Mouse (Mus musculus) urinary bladder, postnatal 4 days (tissue): ENCODE data around the gene Lipc.

Source experiments
- DNase-seq, 2 experiments: peaks; one replicate each; pipeline ENCODE4 v3.0.0; 2021 to 2022; ENCODE audit warnings: low spot score in 2 of 2

Lipc gene

DNA sequence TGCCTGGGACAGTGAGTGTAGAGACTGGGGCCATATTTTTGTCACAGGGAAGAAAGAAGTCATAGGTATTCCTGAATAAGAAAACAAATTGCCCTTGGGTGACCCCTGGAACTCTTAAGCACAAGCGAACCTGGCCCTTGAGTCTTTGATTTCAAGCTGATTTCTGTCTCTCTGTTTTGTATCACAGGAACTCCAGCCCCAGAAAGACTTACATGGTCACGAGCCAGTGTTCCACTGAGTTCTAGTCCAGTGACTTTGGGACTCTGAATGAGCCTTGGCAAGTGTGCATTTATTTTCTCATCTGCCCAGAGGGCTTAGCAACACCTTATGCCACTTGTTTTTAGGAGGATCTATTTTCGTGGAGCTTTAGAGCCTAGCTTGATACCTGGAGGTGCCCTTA, 5.7 kb upstream of the Lipc start:
- DNase-seq, result no peak

GRCm38 (mm10) chr9:70954226-70954625, 2.2 kb upstream of the Lipc start:
- no peak for DNase-seq

GRCm38 (mm10) chr9:70949336-70949735, 2.7 kb downstream of the Lipc start:
- DNase-seq, result no peak

GRCm38 (mm10) chr9:70947312-70947711, 4.7 kb downstream of the Lipc start:
- no peak for DNase-seq

DNA sequence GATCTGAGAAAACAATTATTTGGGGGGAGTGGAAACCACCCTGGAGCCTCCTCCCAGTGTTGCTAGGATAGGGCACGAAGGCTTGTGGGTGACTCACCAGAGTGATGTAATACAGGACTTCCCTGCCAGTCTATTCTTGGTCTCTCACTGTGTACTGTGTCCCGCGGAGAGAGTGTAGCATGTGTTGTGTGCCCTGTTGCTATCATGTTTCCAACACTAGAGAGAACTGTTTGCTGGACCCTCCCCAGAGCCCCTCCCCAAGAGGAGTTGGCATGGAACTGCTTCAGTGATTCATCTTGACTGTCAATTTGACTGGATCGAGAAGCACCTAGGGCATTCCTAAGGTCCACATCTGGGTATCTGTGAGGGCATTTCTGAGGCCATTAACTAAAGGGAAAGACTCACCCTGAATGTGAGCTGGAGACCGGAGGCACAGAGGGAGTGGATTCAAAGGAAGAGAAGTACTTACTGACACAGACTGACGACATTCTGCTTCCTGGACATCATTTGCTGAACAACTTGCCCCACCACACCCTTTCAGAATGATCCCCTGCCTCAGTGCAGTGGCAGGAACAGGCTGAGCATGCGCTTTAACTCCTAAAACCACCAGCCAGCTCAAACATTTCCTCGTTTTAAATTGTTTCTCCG, 9.2 kb downstream of the Lipc start:
- DNase-seq, result no peak

DNA sequence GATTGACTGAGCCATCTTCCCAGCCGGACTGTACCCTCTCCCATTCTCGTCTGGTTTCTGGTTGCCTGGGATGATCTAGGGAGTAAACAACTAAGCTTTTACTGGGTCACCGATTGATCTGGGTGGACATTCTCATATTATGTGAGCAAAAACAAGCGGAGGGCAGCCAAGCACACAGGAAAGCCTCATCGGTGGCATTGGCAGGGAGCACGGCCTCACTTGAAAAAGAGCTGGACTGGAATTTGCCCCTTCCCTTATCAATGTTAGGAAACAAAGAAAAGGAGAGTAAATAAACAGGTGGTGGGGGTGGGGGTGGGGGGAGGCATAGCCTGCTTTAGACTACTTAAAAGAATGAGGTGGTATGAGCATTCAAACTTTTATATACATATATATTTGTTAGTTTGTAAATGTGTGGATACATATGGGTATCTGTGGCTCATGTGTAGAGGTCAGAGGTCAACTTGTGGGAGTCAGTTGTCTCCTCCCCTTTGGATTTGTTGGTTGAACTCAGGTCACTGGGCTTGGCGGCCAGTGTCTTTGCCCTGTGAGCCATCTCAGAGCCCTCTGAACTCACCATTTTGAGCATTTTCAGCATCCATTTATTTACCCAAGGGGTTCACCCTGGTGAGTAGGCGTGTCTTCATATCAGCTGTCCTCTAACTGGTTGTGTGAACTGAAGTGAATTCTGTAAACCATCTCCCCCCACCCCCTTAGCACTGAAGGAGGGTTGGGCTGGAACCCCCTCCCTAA, 12.1 kb downstream of the Lipc start:
- no peak for DNase-seq

- DNase-seq, result no peak
These were observed 13.2 kb downstream of the Lipc start for GRCm38 (mm10) chr9:70938850-70939249.

DNA sequence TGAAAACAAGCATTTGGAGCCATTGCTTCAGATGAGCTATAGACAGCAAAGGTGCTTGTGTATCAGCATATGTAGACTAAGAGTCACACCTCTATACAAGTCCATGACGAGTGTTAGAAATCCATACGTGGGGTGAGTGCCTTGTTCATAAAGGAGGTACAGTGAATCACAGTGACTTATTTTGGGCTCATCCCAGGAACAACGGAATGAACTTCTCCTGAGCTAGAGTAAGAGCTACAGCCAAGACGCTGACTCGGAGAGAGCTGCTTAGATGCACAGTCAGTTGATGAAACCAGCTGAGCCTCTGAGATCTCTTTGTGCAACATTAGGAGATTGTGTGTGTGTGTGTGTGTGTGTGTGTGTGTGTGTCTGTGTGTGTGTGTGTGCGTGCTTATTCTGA, 13.9 kb downstream of the Lipc start:
- DNase-seq, result no peak

GRCm38 (mm10) chr9:70934587-70935295, 17.3 kb downstream of the Lipc start:
- DNase-seq, result no peak

DNA sequence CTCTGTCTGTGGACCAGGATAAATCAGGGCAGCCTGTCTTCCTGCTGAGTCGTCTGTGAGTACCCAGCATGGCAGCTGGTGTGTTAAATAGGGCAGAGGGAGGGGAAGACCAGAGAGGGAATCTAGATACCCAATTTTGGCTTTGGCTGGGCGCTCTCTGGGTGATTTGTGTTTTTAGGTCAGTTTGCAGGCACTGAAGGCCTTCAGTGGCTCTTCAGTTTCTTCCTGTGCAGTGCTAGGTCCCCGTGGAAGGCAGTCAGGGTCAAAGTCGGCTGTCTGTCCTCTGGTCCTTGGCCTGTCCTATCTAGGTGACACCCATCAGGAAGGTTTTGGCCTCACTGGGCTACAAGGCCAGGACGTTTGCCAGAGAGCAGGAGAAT, 21.4 kb downstream of the Lipc start:
- no peak for DNase-seq

DNA sequence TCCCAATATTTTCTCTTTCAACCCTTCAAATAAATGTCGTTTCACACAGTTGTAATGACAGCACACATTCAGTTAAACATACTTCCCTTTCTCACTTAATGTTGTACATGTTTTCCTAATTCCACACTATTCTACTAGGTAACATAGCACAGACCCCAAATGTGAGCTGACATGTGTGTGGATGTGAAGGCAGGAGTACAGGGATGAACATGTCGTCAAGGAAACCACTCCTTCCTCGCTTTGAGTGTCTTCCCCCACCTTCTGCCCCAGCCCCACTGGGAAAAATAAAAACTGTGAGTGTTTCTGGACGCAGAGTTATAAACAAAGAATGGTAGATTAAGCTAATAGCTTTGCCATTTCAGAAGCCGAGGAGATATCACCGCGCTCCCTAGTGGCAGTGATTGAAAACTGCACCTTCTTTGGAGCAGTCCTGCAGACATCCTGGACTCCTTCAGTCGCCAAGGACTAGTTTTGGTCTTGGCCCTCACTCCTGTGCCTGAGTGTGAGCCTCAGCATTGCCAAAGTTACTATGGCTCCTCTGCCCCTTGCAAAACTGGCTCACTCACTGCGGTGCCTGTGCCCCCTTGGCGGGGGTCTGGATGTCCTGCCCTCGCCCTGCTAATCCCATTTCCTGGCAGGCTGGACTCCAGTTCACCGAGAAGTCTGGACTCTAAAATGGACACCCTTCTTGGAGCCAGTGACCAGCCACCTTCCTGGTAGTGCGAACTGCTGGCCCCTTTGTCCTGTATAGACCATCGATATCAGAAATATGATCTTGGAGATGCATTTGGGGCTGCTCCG, 22.0 kb downstream of the Lipc start:
- DNase-seq, result peak in 1 of 2 experiments; percentile 26

DNA sequence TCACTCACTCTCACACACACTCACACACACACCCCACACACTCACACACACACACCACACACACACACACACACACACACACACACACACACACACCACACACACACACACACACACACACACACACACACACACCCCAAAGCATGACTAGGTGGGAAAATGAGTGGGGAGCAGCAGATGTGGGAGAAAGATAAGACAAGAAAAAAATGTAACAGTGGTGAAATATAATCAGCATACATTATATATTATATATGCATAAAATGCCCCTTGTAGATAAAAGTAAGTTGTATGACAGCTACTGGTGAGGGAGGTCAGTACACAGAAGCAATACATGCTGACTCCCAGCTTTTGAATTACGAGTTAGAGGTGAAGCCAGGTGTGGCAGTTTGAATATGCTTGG, 23.6 kb downstream of the Lipc start:
- no peak for DNase-seq

DNA sequence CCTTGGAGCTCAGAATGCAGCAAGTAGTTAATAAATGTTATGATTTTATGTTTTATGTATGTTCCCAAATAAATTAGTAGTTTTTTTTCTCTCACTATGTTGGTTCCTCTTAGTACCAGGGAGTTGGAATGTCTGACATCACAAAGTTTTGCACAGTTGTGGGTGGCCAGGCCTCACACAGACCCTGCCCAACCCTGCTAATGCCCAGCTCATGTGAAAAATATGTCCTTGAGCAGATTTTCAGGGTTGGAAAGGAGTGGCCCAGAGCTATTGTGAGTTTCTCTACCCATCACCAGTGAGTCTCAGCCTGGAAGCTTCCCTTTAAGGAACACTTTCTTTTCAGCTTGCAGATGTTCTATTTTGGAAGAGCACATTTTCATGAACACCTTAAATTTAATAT, 24.3 kb downstream of the Lipc start:
- no peak for DNase-seq

DNA sequence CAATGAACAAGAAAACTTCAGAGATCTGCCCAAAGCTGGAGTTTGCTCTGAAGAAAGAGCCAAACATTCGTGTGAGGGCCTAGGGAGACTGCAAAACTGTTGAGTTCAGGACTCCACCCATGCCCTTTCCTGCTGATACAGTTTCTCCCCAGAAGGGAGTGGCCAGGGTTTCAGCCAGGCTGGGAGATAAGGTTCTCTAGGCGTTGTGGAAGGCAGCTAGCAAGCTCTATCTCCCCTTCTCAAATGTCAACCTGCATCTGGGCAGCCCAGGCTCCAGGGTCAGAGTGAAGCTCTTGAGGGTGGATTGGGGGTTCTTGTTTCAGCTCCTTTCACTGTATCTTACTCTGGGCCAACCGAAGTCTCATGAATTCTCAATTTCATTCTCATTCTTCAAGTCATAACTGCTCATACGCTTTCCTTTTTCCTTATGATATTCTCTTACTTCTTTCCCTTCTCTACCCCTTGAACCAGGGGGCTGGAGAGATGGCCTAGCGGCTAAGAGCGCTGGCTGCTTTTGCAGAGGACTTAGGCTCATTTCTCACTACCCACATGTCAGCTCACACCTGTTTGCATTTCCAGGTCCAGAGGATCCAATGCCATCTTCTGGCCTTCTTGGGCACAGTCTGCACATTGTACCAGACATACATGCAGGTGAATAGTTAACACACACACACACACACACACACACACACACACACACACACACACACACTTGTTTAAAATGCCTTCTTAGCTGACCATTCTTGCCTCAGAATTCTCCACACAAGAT, 25.0 kb downstream of the Lipc start:
- DNase-seq, result no peak

DNA sequence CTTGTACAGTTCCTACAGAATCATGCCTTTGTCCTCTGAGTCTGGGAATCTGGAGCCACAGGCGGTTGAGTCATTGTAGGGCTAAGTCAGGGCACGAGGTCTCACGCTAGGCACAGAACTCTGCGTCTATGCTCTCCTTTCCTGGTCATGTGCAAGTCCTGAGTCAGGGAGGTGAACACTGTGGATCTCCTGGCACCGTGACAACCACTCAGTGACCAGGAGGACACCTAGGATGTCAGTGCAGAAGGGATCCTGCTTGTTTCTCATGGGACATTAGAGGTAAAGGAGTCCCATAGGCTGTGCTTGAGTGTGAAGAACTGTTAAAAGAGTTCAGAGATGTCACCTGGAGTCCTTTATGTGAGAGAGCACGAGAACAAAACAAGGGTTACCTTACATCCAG, 26.8 kb downstream of the Lipc start:
- no peak for DNase-seq

DNA sequence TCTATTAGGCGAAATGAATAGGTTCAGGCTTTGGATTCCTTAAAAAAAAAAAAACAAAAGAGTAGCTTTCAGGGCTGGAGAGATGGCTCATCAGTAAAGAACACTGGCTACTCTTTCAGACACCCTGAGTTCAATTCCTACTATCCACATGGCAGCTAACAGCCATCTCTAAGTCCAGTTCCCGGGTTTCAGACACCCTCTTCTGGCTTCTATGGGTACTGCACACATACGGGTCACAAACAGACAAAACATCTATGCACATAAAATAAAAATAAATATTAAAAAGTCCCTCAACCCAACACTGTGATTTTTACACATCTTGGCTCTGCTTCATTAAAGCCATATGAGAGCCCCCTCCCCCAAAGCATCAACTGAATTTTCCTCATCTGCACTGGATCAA, 27.3 kb downstream of the Lipc start:
- no peak for DNase-seq

DNA sequence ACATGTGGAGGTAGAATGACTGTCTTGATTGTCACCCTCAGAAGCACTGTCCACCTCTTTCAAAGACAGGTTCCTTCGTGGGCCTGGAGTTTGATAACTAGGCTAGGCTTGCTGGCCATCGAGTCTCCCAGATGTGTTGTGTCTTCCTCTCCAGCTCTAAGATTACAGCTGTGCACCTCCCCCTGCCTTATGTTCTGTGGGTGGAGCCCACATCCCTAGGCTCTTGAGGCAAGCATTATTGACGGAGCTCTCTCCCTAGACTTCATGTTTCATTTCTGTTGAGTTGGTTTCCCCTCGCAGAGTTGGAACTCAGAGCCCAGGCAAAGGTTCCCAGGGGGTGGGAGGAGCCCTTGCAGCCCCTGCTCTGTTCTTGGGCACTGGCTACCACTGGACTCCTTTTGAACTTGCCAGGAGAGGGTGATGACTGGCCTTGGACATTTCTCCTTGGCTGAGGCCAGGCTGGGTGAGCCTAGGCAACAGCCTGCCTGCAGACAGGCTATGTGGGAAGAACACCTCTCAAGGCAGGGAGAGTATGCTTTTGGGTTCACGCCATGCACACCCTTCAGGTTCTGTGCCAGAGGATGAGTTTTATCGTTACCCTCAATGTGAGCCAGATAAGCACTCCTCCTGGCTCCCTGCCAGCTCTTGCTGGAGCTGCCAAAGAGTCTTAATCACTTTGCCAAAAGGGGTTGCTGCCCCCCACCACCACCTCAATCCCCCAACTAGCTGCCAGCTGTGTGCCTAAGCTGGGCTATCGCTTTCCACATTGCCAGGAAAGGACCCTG, 30.1 kb downstream of the Lipc start:
- DNase-seq, result peak; percentile 65 to 75

DNA sequence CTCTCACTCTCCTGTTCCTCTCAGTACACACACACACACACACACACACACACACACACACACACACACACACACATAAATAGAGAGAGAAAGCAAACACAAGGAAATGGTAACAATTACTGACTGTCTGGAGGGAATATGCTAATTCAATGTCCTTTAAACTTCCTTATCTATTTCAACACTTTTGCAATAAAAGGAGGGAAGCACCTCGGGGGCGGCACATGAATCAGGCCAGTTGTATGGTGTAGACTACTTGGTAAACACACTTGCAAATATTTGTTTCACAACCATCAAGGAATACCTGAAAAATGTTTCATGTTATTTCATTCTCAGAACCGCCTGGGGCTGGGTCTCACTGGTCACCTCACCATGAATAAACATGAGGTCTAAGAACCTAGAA, 30.9 kb downstream of the Lipc start:
- DNase-seq, result no peak

DNA sequence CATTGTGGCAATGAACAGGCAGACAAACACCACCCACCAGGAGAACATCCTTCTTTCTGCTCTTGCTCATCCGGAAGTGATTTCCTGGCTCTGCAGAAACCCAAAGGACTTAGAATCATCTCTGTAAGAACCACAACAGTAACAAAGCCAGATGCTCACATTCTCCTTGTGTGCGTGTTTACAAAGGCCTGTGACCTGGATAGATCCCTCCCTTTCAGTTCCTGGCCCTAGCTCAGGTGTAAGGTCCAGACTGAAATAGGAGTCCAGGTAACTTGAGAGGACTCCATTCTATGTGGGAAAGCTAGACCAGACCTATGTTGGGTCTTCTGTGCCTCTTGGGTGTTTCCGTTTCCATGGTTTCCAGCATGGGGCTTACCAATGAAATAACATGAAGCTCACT, 32.8 kb downstream of the Lipc start:
- DNase-seq, result no peak

GRCm38 (mm10) chr9:70916516-70916915, 35.5 kb downstream of the Lipc start:
- no peak for DNase-seq

DNA sequence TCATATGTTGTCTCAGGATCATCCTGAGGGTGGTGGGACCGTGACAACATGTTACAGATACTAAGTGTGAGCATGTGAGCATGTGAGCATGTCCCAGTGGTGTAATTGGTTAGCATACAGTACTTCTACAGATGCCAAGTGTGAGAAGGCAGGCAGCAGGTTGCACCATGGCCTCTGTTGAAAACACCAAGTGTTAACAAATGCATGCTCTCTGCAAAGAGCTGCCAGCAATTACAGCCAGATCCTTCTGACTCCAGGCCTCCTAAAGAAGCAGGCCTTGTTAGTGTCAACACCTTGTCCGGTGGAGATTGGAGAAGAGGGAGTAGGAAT, 36.7 kb downstream of the Lipc start:
- DNase-seq, result no peak
